Mouse (Mus musculus) hindbrain, embryonic 12.5 days (tissue): ENCODE results near the gene Rnaseh1. TPM values are rescaled to one million over a fixed set of nuclear protein-coding genes. Genes with fewer than 3 reads are reported as not detected.

Source experiments
- ATAC-seq: fragments of 200-750 bp; cut with Nextera tagmentation; 2 replicates; pipeline ENCODE4 v1.8.0; 2017; ENCODE audit warnings: moderate TSS enrichment; ENCODE audit not compliant: low FRiP score
- H3K27ac ChIP-seq: fragments of 300-500 bp; sonication (generic); 2 replicates; pipeline ENCODE4 v1.5.1; 2016; ENCODE audit warnings: mild to moderate bottlenecking
- H3K27me3 ChIP-seq: fragments of 300-500 bp; sonication (generic); 2 replicates; pipeline ENCODE4 v1.6.1; 2016; ENCODE audit warnings: mild to moderate bottlenecking
- H3K36me3 ChIP-seq: fragments of 300-500 bp; sonication (generic); 2 replicates; pipeline ENCODE4 v1.6.1; 2016; ENCODE audit warnings: mild to moderate bottlenecking
- H3K4me1 ChIP-seq: fragments of 300-500 bp; sonication (generic); 2 replicates; pipeline ENCODE4 v1.6.1; 2016
- H3K4me2 ChIP-seq: fragments of 300-500 bp; sonication (generic); replicated peaks from 2 replicates; pipeline ENCODE4 v1.6.1; 2016; ENCODE audit warnings: mild to moderate bottlenecking
- H3K4me3 ChIP-seq: fragments of 300-500 bp; sonication (generic); 2 replicates; pipeline ENCODE4 v1.5.1; 2016; ENCODE audit warnings: mild to moderate bottlenecking
- H3K9ac ChIP-seq: fragments of 300-500 bp; sonication (generic); 2 replicates; pipeline ENCODE4 v1.6.1; 2016; ENCODE audit warnings: mild to moderate bottlenecking, moderate library complexity
- H3K9me3 ChIP-seq: fragments of 300-500 bp; sonication (generic); replicated peaks from 2 replicates; pipeline ENCODE4 v1.6.1; 2016; ENCODE audit warnings: mild to moderate bottlenecking
- WGBS: fragments of 180-500 bp; shearing (Covaris S2); methylation state at CpG from one replicate; pipeline ENCODE4 v1.1.7; 2016; 5-methylcytosine and 5-hydroxymethylcytosine counted together
- polyA plus RNA-seq: library from polyadenylated mRNA; unstranded; fragments of >200 nt; fragmentation: Nextera tagmentation; extraction: Ambion mirVana; gene quantifications from 2 replicates; pipeline ENCODE4 v1.2.1, GENCODE M21; 2016

Rnaseh1 gene
- 26.7 and 31.5 TPM in 2 replicates for polyA plus RNA-seq

DNA sequence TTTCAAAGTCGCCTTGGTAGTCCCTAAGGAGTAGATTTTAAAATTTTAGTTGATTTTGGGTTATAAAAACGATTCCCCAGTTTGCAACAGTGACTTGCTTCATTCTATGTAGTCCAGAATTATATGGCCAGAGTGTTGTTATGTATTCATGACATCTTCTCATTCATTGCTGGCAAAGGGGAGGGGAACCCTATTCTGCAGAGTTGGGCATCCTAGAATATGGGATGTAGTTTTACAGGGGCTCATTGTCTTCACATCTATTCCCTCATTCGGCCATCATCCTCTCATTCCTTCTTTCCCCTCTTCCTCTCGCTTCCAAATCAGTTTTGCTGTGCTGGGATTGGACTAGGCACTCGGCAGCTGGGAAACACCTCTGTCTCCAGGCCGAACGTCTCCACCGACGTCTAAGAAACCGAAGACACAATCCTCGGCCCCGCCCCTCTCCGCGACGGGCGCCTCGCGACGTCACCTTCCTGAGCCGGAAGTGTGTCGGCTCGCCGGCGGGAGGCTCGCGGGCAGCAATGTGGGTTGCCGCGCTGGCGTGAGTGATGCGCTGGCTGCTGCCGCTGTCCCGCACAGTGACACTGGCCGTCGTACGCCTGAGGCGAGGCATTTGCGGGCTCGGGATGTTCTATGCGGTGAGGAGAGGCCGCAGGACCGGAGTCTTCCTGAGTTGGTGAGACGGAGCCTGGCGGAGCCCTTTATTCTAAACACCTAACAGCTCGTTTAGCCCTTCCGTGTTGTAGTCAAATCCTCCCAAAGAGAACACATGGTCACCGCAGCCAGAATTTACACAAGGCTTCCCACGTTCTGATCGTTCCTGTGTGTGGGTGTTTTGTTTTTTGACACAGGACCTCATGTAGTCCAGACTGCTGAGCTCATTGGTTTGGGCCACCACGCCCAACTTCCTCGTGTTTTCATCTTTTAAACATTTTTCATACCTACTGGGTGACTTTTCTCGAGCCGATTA is at the start of gene Rnaseh1:
Rnaseh1 (plus strand) TSS at position 462 of the 970 bp plus-strand sequence.
- Histone ChIP-seq H3K27me3 (no peaks in the 10 kb centered on the region; the same call in 1 of the 2 replicates), H3K4me3 (peak within 1 kb of the TSS; percentile 79), H3K27ac (peak within 1 kb of the TSS; percentile 81), H3K9me3 (no peaks in the 10 kb centered on the region), H3K4me1 (peaks cover 11% of the 10 kb centered on the region), H3K9ac (peak within 1 kb of the TSS; percentile 74), H3K4me2 (peak within 1 kb of the TSS; percentile 67), H3K36me3 (peaks cover 6% of the 10 kb centered on the region)
- 2% methylated on average over 52 of the region's 52 CpGs for WGBS
- ATAC-seq, result peak; percentile 93

DNA sequence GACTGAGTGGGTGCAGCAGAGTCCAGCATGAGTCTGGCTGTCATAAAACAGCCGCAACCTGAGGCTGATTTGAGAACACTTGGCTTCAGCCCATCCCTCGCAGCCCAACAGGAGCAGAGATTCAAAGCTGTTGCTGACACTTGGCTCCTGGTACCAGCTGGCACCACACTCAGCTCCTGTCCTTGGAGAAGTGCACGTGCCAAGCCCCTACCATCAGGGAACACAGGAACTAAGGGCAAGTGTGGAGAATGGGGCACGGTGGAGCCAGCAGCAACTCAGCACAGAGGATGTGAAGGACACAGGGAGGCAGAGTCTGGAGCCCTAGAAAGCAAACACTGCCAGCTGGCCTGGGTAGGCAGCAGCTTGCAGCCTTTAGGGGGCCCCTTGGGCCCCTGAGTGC is 47.1 kb upstream of the Rnaseh1 start:
- H3K4me2 ChIP-seq, result no peak overlapping the region
- H3K9ac ChIP-seq, result no peak overlapping the region
- ATAC-seq, result no peak
- H3K36me3 ChIP-seq, result no peaks in the 10 kb centered on the region
- no peak overlapping the region for H3K27ac ChIP-seq
- no peaks in the 10 kb centered on the region for H3K9me3 ChIP-seq
- 23% methylated on average over 4 of the region's 4 CpGs for WGBS
- no peak overlapping the region for H3K4me3 ChIP-seq
- no peaks in the 10 kb centered on the region for H3K27me3 ChIP-seq
- H3K4me1 ChIP-seq, result peaks cover 12% of the 10 kb centered on the region

DNA sequence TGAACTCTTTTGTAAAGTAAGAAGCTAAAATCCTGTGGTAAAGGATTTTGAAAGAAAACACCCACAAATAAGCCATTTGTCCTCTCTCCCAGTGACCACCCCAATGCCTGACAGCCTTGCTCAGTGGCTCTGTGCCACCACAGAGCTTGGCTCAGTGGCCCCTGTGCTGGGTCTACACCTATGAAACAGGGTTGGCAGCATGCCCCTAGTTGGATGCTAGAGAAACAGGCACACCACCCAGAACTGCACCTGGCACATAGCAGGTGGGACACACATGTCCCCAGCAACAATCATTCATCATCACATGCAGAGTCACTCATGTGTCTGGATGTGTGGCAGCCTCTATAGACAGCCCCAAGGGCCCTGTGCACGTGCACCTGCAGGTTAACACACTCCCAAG is 45.9 kb upstream of the Rnaseh1 start:
- H3K27ac ChIP-seq, result no peak overlapping the region
- 70% methylated on average over 1 of the region's 1 CpGs for WGBS
- H3K9ac ChIP-seq, result no peak overlapping the region
- H3K4me3 ChIP-seq, result no peak overlapping the region
- H3K27me3 ChIP-seq, result no peaks in the 10 kb centered on the region
- H3K36me3 ChIP-seq, result no peaks in the 10 kb centered on the region
- ATAC-seq, result no peak
- H3K4me2 ChIP-seq, result no peak overlapping the region
- no peaks in the 10 kb centered on the region for H3K9me3 ChIP-seq
- peaks cover 23% of the 10 kb centered on the region for H3K4me1 ChIP-seq

DNA sequence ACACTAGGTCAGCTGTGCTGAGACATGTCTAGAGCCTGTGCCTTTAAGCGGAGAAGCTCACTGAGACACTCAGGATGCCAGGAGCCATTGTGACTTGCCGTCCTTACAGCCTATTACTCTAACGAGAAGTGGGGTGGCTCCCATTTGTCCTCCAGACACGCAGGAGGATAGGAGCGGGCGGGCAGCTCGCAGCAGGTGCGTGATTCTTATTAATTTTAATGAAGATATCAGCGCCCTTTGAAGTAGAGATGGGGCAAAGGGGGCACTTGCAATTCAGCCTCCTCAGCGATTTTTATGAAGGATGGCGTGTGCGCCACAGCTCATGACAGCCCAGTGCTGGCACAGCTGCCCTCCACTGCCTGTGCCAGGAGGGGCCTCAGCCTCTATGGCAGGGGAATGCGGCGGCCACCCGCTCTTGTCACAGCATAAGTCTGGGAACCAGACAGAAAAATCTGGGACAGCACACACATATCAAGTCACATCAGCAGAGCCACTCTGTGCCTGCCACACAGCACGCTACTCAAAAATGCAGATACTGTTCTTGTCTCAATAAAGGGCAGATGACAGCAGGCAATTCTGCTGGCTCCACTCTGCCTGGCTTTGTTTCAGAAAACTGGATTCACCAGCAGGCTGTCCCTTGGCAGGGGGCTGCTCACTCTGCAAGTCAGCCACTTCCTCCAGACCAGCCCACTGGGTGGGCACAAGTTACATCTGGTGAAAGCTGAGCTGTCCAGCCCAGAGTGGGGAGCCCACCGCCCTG is 41.7 kb upstream of the Rnaseh1 start:
- peak overlapping the region; percentile 32 for H3K4me2 ChIP-seq
- WGBS, result 42% methylated on average over 17 of the region's 17 CpGs
- H3K36me3 ChIP-seq, result no peaks in the 10 kb centered on the region
- peak; percentile 83 for ATAC-seq
- H3K4me3 ChIP-seq, result no peak overlapping the region
- H3K4me1 ChIP-seq, result peaks cover 15% of the 10 kb centered on the region
- no peaks in the 10 kb centered on the region for H3K9me3 ChIP-seq
- peak overlapping the region; percentile 75 for H3K27ac ChIP-seq
- no peaks in the 10 kb centered on the region for H3K27me3 ChIP-seq
- peak overlapping the region; percentile 38; the same call in 1 of the 2 replicates for H3K9ac ChIP-seq

DNA sequence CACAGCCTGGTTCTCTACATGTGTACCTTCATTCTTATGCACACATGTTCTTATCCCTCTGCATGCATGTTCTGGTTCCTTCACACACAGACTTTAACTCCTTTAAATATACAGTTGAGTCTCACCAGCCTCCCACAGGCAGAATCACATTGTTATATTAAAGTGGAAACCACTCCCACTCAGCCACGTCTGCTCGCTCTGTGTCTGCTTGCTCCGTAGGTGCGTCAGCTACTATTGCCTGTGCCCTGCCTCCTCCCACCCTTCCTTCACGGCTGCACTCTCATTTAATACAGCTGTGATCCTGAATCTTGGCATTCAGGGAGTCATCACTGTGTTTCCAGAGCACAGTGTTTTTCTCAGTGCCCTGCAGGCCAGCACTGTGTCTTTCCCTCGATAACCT is 37.0 kb upstream of the Rnaseh1 start:
- 63% methylated on average over 6 of the region's 6 CpGs for WGBS
- no peaks in the 10 kb centered on the region for H3K27me3 ChIP-seq
- peaks cover 11% of the 10 kb centered on the region for H3K4me1 ChIP-seq
- no peak for ATAC-seq
- no peak overlapping the region for H3K4me2 ChIP-seq
- H3K27ac ChIP-seq, result no peak overlapping the region
- no peak overlapping the region for H3K9ac ChIP-seq
- no peak overlapping the region for H3K4me3 ChIP-seq
- H3K9me3 ChIP-seq, result no peaks in the 10 kb centered on the region
- no peaks in the 10 kb centered on the region for H3K36me3 ChIP-seq

DNA sequence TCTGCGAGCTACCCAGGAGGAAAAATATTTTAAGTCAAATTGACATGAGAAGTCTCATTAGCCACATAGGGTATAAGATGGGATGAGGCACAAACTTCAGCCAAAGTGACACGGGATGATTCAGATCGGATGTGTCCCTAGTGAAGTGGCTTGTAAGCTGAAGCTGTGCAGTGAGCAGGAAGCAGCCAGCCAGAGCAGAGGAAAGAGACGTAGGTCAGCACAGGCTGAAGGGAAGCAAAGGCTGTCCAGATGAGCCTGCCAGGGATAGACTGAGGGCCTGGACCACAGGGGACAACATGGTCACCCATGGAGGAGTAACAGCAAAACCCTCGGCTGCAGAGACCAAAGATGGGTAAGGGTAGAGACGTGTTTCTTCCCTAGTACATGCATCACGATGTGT is 35.0 kb upstream of the Rnaseh1 start:
- 77% methylated on average over 7 of the region's 7 CpGs for WGBS
- Histone ChIP-seq H3K4me2 (no peak overlapping the region), H3K27ac (no peak overlapping the region), H3K4me1 (no peaks in the 10 kb centered on the region), H3K9ac (no peak overlapping the region), H3K9me3 (no peaks in the 10 kb centered on the region), H3K4me3 (no peak overlapping the region), H3K36me3 (no peaks in the 10 kb centered on the region), H3K27me3 (no peaks in the 10 kb centered on the region)
- ATAC-seq, result no peak

DNA sequence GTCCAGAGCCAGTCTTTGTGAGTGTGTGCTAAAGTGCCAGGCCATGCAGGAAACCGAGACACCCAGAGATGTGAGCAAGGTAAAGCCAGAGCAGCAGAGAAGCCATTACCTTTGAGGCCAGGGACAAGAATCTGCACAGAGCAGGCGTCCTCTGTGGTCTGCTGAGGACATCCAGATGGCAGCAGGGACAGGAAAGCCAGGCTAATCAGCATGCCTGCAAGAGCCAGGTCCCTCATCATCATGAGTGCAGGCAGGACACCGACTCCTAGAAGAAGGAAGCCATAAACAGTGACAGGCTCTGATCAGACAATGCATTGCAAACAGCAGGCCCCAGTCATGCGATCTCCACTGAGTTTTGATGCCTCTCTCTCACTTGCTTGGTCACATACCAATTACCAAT is 32.1 kb upstream of the Rnaseh1 start:
- no peaks in the 10 kb centered on the region for H3K36me3 ChIP-seq
- H3K4me3 ChIP-seq, result no peak overlapping the region
- WGBS, result 73% methylated on average over 4 of the region's 4 CpGs
- ATAC-seq, result no peak
- peaks cover 10% of the 10 kb centered on the region; the same call in 1 of the 2 replicates for H3K4me1 ChIP-seq
- no peak overlapping the region for H3K4me2 ChIP-seq
- no peaks in the 10 kb centered on the region for H3K9me3 ChIP-seq
- H3K27me3 ChIP-seq, result no peaks in the 10 kb centered on the region
- H3K27ac ChIP-seq, result no peak overlapping the region
- H3K9ac ChIP-seq, result no peak overlapping the region

DNA sequence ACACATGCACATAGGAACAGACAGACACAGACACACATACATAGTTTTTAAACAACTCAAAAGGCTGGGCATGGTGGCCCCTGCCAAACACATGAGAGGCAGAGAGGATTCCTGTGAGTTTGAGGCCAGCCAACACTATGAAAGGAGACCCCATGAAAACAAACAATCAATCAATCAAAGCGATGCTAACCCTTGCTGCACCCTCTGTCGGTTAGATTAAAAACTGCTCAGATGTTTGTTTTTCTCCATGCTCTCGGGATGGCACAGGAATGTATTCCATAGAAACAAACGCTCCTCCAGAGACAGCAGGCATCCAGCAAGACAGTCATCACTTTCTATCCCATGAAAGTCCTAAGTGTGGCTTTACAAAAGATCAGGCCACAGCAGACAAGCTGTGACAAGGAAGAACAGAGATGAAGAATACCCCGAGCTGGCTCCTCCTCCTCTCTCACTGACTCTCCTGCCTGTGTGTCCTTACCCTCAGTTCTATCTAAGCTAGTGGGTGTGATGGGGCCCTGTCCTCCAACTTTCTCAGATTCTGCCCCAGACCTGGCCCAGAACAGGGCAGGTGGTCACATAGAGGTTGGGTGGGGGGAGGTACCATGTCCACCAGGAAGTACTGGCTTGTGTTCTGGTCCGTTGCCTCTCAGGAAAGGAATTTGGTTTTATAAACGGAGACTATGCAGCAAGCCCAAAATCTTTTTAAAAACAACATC is 27.8 kb upstream of the Rnaseh1 start:
- Histone ChIP-seq H3K4me1 (peaks cover 12% of the 10 kb centered on the region; the same call in 1 of the 2 replicates), H3K9me3 (no peaks in the 10 kb centered on the region), H3K27me3 (no peaks in the 10 kb centered on the region), H3K9ac (no peak overlapping the region), H3K4me3 (no peak overlapping the region), H3K36me3 (no peaks in the 10 kb centered on the region), H3K4me2 (no peak overlapping the region), H3K27ac (no peak overlapping the region)
- ATAC-seq, result no peak
- 22% methylated on average over 7 of the region's 7 CpGs for WGBS

DNA sequence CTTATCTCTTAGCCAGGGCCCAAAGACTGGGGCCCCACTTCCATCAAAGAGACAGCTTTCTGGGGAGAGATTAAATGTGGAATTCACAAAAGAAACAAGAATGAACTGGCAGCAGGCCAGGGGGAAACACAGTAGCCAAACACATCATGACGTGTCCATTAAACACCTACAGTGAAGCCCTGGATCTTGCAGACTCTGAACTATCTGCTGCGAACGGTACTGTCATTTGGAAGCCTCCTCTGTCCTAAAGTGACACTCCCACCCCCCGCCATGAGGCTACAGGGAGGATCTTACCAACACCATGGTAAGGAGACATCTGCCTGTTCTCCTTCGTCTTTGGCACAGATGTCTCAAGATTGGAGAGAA is 27.3 kb upstream of the Rnaseh1 start:
- H3K9ac ChIP-seq, result no peak overlapping the region
- no peaks in the 10 kb centered on the region for H3K36me3 ChIP-seq
- H3K27ac ChIP-seq, result no peak overlapping the region
- H3K4me2 ChIP-seq, result no peak overlapping the region
- H3K4me1 ChIP-seq, result peaks cover 12% of the 10 kb centered on the region; the same call in 1 of the 2 replicates
- 56% methylated on average over 5 of the region's 5 CpGs for WGBS
- no peaks in the 10 kb centered on the region for H3K9me3 ChIP-seq
- H3K27me3 ChIP-seq, result no peaks in the 10 kb centered on the region
- no peak for ATAC-seq
- H3K4me3 ChIP-seq, result no peak overlapping the region

DNA sequence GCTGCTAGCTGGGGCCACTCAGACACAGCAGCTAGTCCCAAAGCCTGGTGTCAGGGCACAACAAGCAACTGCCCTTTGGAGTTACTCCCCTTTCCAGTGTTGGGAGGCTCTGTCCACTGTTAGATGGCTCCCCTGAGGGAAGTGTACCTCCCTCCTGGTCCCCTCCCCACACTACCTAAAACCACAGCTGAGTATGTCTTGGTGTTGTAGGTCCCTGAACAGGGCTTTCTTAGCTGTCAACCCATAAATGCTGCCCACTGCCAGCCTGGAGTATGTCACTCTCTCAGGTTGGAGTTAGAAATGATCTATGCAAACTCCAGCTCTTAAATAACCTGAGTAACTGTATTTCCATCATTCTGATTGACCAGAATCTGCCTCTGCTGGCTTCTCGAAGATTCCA is 26.8 kb upstream of the Rnaseh1 start:
- H3K9ac ChIP-seq, result no peak overlapping the region
- H3K9me3 ChIP-seq, result no peaks in the 10 kb centered on the region
- WGBS, result 70% methylated on average over 1 of the region's 1 CpGs
- no peak for ATAC-seq
- peaks cover 12% of the 10 kb centered on the region; the same call in 1 of the 2 replicates for H3K4me1 ChIP-seq
- no peak overlapping the region for H3K4me3 ChIP-seq
- no peak overlapping the region for H3K4me2 ChIP-seq
- no peaks in the 10 kb centered on the region for H3K36me3 ChIP-seq
- H3K27me3 ChIP-seq, result no peaks in the 10 kb centered on the region
- no peak overlapping the region for H3K27ac ChIP-seq

DNA sequence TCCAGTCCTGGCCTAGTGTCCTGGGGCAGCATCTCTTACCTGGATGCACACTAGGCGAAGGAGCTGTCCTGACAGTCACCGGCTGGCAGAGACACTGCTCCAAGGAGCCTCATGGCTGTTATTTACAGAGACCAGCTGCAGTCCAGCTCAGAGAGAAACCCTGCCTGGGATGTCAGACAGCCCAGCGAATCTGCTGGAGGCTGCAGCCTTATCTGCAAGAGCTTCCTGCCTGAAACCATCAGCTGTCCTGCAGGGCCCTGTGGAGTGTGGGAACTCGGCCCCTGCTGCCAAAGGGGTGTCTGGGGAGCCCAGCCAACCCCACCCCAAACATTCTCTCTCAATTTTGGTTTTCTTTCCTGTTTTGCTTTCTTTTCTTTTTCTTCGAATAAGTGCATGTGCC is 26.2 kb upstream of the Rnaseh1 start, which contains the start of gene Colec11:
Colec11 (minus strand) TSS at position 183 of the 400 bp plus-strand sequence.
- Histone ChIP-seq H3K27me3 (no peaks in the 10 kb centered on the region), H3K4me3 (no peak within 1 kb of the TSS), H3K27ac (no peak within 1 kb of the TSS), H3K4me1 (peaks cover 12% of the 10 kb centered on the region; the same call in 1 of the 2 replicates), H3K9ac (no peak within 1 kb of the TSS), H3K4me2 (no peak within 1 kb of the TSS), H3K36me3 (peaks cover 2% of the 10 kb centered on the region; the same call in 1 of the 2 replicates), H3K9me3 (no peaks in the 10 kb centered on the region)
- 59% methylated on average over 5 of the region's 5 CpGs for WGBS
- no peak for ATAC-seq

DNA sequence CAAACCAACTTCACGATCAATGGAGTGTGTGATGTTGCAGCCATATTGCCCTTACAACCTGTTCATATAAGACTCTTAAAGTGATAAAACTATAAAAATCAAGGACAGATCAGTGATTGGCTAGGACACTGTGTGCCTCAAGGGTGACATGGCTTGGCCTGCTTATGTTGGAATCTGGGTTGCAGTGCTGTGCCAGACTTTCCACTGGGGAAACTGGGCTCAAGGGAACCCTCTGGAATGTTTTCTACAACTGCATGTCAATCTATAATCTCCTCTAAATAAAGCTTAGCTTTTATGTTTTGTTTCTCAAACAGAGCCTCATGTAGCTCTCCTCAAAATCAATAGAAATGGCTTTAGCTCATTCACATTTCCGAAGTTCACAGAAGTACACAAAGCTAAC is 25.2 kb upstream of the Rnaseh1 start:
- H3K9me3 ChIP-seq, result no peaks in the 10 kb centered on the region
- no peak overlapping the region for H3K4me3 ChIP-seq
- no peaks in the 10 kb centered on the region for H3K27me3 ChIP-seq
- 89% methylated on average over 2 of the region's 2 CpGs for WGBS
- ATAC-seq, result no peak
- H3K27ac ChIP-seq, result no peak overlapping the region
- H3K36me3 ChIP-seq, result peaks cover 12% of the 10 kb centered on the region
- no peak overlapping the region for H3K4me2 ChIP-seq
- H3K4me1 ChIP-seq, result peaks cover 12% of the 10 kb centered on the region; the same call in 1 of the 2 replicates
- H3K9ac ChIP-seq, result no peak overlapping the region
